Mouse (Mus musculus): Measurements from ENCODE around the gene Igdcc3. TPM values are rescaled to one million over a fixed set of nuclear protein-coding genes. Genes with fewer than 3 reads are reported as not detected.
A peak's percentile ranks its signal among the peaks of the same experiment; 100 is the strongest.

Igdcc3 gene
- polyA plus RNA-seq, 1 experiment from 2014 or later = 4.4 TPM

DNA sequence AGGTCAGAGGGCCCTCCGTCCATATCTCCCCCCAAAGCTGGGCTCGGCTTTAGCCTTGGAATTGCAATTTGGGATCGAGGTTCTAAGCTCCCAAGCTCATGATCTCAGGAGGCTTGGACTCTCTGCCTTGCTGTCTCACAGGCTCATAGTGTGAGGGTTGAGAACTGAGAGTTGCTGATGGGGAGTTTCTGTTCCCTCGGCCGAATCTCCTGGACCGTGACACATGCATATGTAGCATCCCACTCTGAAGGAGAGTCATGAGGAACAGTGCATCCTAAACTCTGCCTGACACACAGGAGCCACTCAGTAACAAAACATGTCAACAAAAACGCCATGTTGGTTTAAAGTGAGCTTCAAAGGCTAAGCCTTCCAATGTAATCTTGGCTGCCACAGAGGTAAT lies 7.5 kb downstream of the Igdcc3 start:
- no peak overlapping the region for H3K4me3 ChIP-seq (ENCODE audit: low read length)
- WGBS = 81% methylated on average over 7 of the region's 7 CpGs
- no peak overlapping the region for H3K9ac ChIP-seq (ENCODE audit: low read depth, low read length)
- no peak overlapping the region for H3K27ac ChIP-seq (ENCODE audit: low read depth, low read length)
- no peaks in the 10 kb centered on the region for H3K36me3 ChIP-seq (ENCODE audit: control insufficient read depth, insufficient read depth, low read length)
- H3K4me1 ChIP-seq (ENCODE audit: control insufficient read depth, insufficient read depth, low read depth, low read length) = peaks cover 15% of the 10 kb centered on the region
- H3K4me2 ChIP-seq (ENCODE audit: low read length) = no peak overlapping the region
- H3K9me3 ChIP-seq (ENCODE audit: control insufficient read depth, low read length) = no peaks in the 10 kb centered on the region
- ATAC-seq = no peak
- H3K27me3 ChIP-seq (replicated peaks; ENCODE audit: control insufficient read depth, insufficient read depth, low read length) = no peaks in the 10 kb centered on the region

DNA sequence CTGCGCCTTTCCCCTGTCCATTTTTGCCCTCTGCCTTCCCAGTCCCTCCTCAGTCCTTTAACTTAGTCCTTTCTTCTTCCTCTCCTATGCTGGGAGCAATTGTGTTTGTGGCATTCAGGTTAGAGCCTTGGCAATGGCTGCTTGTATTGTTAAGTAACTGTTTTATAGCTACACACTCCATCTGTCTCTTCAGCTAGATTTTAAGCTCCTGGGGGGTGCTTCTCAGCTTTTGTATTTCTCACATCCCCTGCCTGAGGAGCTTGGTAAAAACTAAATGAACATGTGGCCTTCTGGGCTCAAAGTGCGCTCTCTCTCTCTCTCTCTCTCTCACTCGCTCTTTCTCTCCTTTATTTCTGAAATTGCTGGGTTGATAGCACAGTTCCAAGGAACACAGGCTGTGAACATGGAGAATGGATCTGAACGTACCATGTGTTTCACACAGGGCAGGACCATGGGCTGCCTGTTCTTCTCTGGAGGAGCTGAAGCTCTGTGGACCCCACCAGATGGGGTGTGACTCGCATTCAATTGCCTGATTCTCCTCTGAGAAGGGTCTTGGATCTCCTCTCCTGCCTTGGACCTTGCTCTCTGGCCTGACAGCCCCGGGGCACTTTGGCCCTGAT lies 11.8 kb downstream of the Igdcc3 start:
- Histone ChIP-seq H3K36me3 (ENCODE audit: control insufficient read depth, insufficient read depth, low read length) (no peaks in the 10 kb centered on the region), H3K27me3 (replicated peaks; ENCODE audit: control insufficient read depth, insufficient read depth, low read length) (no peaks in the 10 kb centered on the region), H3K9me3 (ENCODE audit: control insufficient read depth, low read length) (no peaks in the 10 kb centered on the region), H3K4me2 (ENCODE audit: low read length) (no peak overlapping the region), H3K27ac (ENCODE audit: low read depth, low read length) (peak overlapping the region; percentile 74), H3K4me3 (ENCODE audit: low read length) (no peak overlapping the region), H3K4me1 (ENCODE audit: control insufficient read depth, insufficient read depth, low read depth, low read length) (peaks cover 21% of the 10 kb centered on the region), H3K9ac (ENCODE audit: low read depth, low read length) (peak overlapping the region; percentile 17)
- no peak; the same call in 1 of the 2 replicates for ATAC-seq
- 25% methylated on average over 6 of the region's 6 CpGs for WGBS

DNA sequence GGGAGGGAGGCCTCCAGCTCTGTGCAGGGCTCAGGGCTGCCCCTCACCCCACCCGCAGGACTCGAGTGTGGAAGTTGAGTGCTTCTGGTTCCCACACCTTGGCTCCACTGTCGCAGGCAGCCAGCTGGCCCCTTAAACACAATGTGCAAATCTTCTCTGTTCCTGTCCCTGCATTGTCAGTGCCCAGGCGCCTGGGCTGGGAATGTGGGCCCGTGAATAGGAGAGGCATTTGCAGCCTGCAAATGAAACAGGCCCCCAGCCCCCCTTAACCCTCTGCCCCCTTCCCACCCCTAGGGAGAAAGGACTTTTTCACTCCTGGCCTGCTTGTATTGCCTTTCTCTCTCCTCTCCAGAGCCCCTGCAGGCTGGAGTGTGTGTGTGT lies 12.3 kb downstream of the Igdcc3 start:
- no peak overlapping the region for H3K4me3 ChIP-seq (ENCODE audit: low read length)
- no peaks in the 10 kb centered on the region for H3K9me3 ChIP-seq (ENCODE audit: control insufficient read depth, low read length)
- H3K4me2 ChIP-seq (ENCODE audit: low read length) = no peak overlapping the region
- ATAC-seq = peak; percentile 84
- no peaks in the 10 kb centered on the region for H3K27me3 ChIP-seq (replicated peaks; ENCODE audit: control insufficient read depth, insufficient read depth, low read length)
- peaks cover 21% of the 10 kb centered on the region for H3K4me1 ChIP-seq (ENCODE audit: control insufficient read depth, insufficient read depth, low read depth, low read length)
- peak overlapping the region; percentile 74 for H3K27ac ChIP-seq (ENCODE audit: low read depth, low read length)
- WGBS = 7% methylated on average over 5 of the region's 5 CpGs
- H3K36me3 ChIP-seq (ENCODE audit: control insufficient read depth, insufficient read depth, low read length) = no peaks in the 10 kb centered on the region
- H3K9ac ChIP-seq (ENCODE audit: low read depth, low read length) = peak overlapping the region; percentile 3; the same call in 1 of the 2 replicates

- no peak overlapping the region for H3K9ac ChIP-seq (ENCODE audit: low read depth, low read length)
Observed at GRCm38 (mm10) chr9:65154692-65155455, 13.9 kb downstream of the Igdcc3 start.

GRCm38 (mm10) chr9:65156604-65157003 lies 15.6 kb downstream of the Igdcc3 start:
- no peak overlapping the region for H3K27ac ChIP-seq (ENCODE audit: low read depth, low read length)
- H3K9ac ChIP-seq (ENCODE audit: low read depth, low read length) = 0 out of 2 replicates have a peak overlapping the region, but pooled peaks have one; percentile 18

More at GRCm38 (mm10) chr9:65154692-65155455, 13.9 kb downstream of the Igdcc3 start:
- no peak overlapping the region for H3K27ac ChIP-seq (ENCODE audit: low read depth, low read length)
- no peak overlapping the region for H3K4me2 ChIP-seq (ENCODE audit: low read length)
- no peaks in the 10 kb centered on the region for H3K9me3 ChIP-seq (ENCODE audit: control insufficient read depth, low read length)
- ATAC-seq = no peak
- H3K27me3 ChIP-seq (replicated peaks; ENCODE audit: control insufficient read depth, insufficient read depth, low read length) = no peaks in the 10 kb centered on the region
- 72% methylated on average over 9 of the region's 9 CpGs for WGBS
- no peaks in the 10 kb centered on the region for H3K36me3 ChIP-seq (ENCODE audit: control insufficient read depth, insufficient read depth, low read length)
- no peak overlapping the region for H3K4me3 ChIP-seq (ENCODE audit: low read length)
- peaks cover 21% of the 10 kb centered on the region for H3K4me1 ChIP-seq (ENCODE audit: control insufficient read depth, insufficient read depth, low read depth, low read length)

GRCm38 (mm10) chr9:65157631-65158030 lies 16.6 kb downstream of the Igdcc3 start:
- Histone ChIP-seq H3K4me2 (ENCODE audit: low read length) (no peak overlapping the region), H3K9me3 (ENCODE audit: control insufficient read depth, low read length) (no peaks in the 10 kb centered on the region), H3K4me3 (ENCODE audit: low read length) (no peak overlapping the region), H3K4me1 (ENCODE audit: control insufficient read depth, insufficient read depth, low read depth, low read length) (peaks cover 25% of the 10 kb centered on the region), H3K9ac (ENCODE audit: low read depth, low read length) (no peak overlapping the region), H3K27me3 (replicated peaks; ENCODE audit: control insufficient read depth, insufficient read depth, low read length) (no peaks in the 10 kb centered on the region; the same call in 1 of the 2 replicates), H3K27ac (ENCODE audit: low read depth, low read length) (no peak overlapping the region), H3K36me3 (ENCODE audit: control insufficient read depth, insufficient read depth, low read length) (no peaks in the 10 kb centered on the region)
- 49% methylated on average over 6 of the region's 6 CpGs for WGBS
- ATAC-seq = no peak

More at GRCm38 (mm10) chr9:65156604-65157003, 15.6 kb downstream of the Igdcc3 start:
- Histone ChIP-seq H3K9me3 (ENCODE audit: control insufficient read depth, low read length) (no peaks in the 10 kb centered on the region), H3K36me3 (ENCODE audit: control insufficient read depth, insufficient read depth, low read length) (no peaks in the 10 kb centered on the region), H3K27me3 (replicated peaks; ENCODE audit: control insufficient read depth, insufficient read depth, low read length) (no peaks in the 10 kb centered on the region; the same call in 1 of the 2 replicates), H3K4me3 (ENCODE audit: low read length) (no peak overlapping the region), H3K4me2 (ENCODE audit: low read length) (0 out of 2 replicates have a peak overlapping the region, but pooled peaks have one; percentile 2), H3K4me1 (ENCODE audit: control insufficient read depth, insufficient read depth, low read depth, low read length) (peaks cover 21% of the 10 kb centered on the region)
- WGBS = 7% methylated on average over 8 of the region's 8 CpGs
- ATAC-seq = no peak

- Histone ChIP-seq H3K9ac (ENCODE audit: low read depth, low read length) (no peak overlapping the region), H3K9me3 (ENCODE audit: control insufficient read depth, low read length) (no peaks in the 10 kb centered on the region), H3K4me2 (ENCODE audit: low read length) (no peak overlapping the region), H3K27ac (ENCODE audit: low read depth, low read length) (no peak overlapping the region), H3K36me3 (ENCODE audit: control insufficient read depth, insufficient read depth, low read length) (no peaks in the 10 kb centered on the region), H3K4me3 (ENCODE audit: low read length) (no peak overlapping the region), H3K4me1 (ENCODE audit: control insufficient read depth, insufficient read depth, low read depth, low read length) (peaks cover 25% of the 10 kb centered on the region), H3K27me3 (replicated peaks; ENCODE audit: control insufficient read depth, insufficient read depth, low read length) (no peaks in the 10 kb centered on the region; the same call in 1 of the 2 replicates)
- WGBS = 34% methylated on average over 4 of the region's 4 CpGs
- ATAC-seq = no peak
Observed at GRCm38 (mm10) chr9:65161188-65161587, 20.2 kb downstream of the Igdcc3 start.

GRCm38 (mm10) chr9:65161881-65162280 lies 20.9 kb downstream of the Igdcc3 start:
- H3K9me3 ChIP-seq (ENCODE audit: control insufficient read depth, low read length) = no peaks in the 10 kb centered on the region
- no peaks in the 10 kb centered on the region for H3K36me3 ChIP-seq (ENCODE audit: control insufficient read depth, insufficient read depth, low read length)
- H3K4me3 ChIP-seq (ENCODE audit: low read length) = no peak overlapping the region
- no peak overlapping the region for H3K9ac ChIP-seq (ENCODE audit: low read depth, low read length)
- no peak for ATAC-seq
- H3K4me2 ChIP-seq (ENCODE audit: low read length) = peak overlapping the region; percentile 92
- no peak overlapping the region for H3K27ac ChIP-seq (ENCODE audit: low read depth, low read length)
- no peaks in the 10 kb centered on the region; the same call in 1 of the 2 replicates for H3K27me3 ChIP-seq (replicated peaks; ENCODE audit: control insufficient read depth, insufficient read depth, low read length)
- peaks cover 19% of the 10 kb centered on the region for H3K4me1 ChIP-seq (ENCODE audit: control insufficient read depth, insufficient read depth, low read depth, low read length)
- WGBS = 26% methylated on average over 8 of the region's 8 CpGs

Measured in hindbrain, embryonic 16.5 days (tissue).